In the genomic region with DNA sequence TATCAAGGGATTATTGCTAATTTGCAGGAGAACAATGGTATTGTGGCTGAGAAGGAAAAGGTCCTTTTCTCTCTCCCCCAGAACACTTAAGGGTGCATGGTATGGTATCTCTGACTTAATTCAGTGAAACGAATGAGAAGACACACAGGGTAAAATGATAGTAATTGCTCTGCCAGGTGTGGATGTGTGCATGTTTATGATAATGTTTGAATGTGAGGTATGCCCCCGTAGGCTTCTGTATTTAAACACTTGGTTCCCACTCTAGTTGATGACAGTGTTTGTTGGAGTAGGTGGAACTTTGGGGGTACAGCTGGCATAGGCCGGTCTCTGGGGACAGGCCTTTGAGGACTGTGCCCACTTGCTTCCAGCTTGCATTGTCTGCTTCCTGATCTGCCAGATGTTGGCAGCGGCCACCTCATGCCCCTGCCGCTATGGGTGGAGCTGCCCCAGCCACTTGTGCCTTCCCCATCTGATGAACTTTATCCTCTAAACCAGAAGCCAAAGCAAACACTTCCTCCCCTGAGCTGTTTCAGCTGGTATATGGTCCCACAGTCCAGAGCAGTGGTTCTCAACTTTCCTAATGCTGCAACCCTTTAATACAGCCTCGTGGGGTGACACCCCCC, we compare ENCODE assay signal across 13 mouse cellular contexts. TPM values are rescaled to one million over a fixed set of nuclear protein-coding genes. Genes with fewer than 3 reads are reported as not detected.
DNase-seq lines count a peak whose midpoint lies in the region; ATAC-seq lines count a peak whose summit lies in the region.
"Had no signal": no experiment of that assay in that cellular context is flagged by ENCODE, and none has a peak within 500 bp of the region (broad histone marks: within the 10 kb centered on the region; RNA-seq: fewer than 3 reads in every experiment).

No protein-coding gene starts in this region.

- H3K4me1 ChIP-seq in hindbrain, embryonic 14.5 days (replicated peaks; ENCODE audit: control insufficient read depth, insufficient read depth, low read length): no peaks in the 10 kb centered on the region
- H3K4me1 ChIP-seq: hindbrain, embryonic 15.5 days had no signal

- no peaks in the 10 kb centered on the region for H3K9me3 ChIP-seq in hindbrain, embryonic 14.5 days (ENCODE audit: control insufficient read depth, low read length)
- H3K9me3 ChIP-seq: heart, embryonic 13.5 days; hindbrain, embryonic 15.5 days had no signal

- no peaks in the 10 kb centered on the region for H3K27me3 ChIP-seq in hindbrain, embryonic 14.5 days (ENCODE audit: control insufficient read depth, insufficient read depth, low read length)
- H3K27me3 ChIP-seq: hindbrain, embryonic 15.5 days; megakaryocyte, embryonic 14.5 days had no signal

- WGBS in hindbrain, embryonic 14.5 days: 77% methylated on average over 6 of the region's 6 CpGs

- ATAC-seq in monocyte, adult 5-6 weeks (replicated peaks; ENCODE audit: insufficient number of reproducible peaks, low FRiP score, low TSS enrichment, poor library complexity, severe bottlenecking): peak; percentile 61
- no peak for ATAC-seq in hindbrain, embryonic 14.5 days (ENCODE audit: low FRiP score)
- ATAC-seq in inflammation-experienced regulatory T-cells, adult 6 months: no peak

- no peak overlapping the region for H3K4me2 ChIP-seq in hindbrain, embryonic 14.5 days (replicated peaks)
- H3K4me2 ChIP-seq: heart, embryonic 13.5 days; hindbrain, embryonic 15.5 days had no signal

- H3K4me3 ChIP-seq in hindbrain, embryonic 14.5 days (replicated peaks; ENCODE audit: low read length): no peak overlapping the region
- H3K4me3 ChIP-seq: heart, embryonic 13.5 days; hindbrain, embryonic 15.5 days; megakaryocyte, embryonic 14.5 days had no signal

- no peaks in the 10 kb centered on the region for H3K36me3 ChIP-seq in hindbrain, embryonic 14.5 days (replicated peaks; ENCODE audit: control insufficient read depth, insufficient read depth)
- H3K36me3 ChIP-seq: heart, embryonic 13.5 days; hindbrain, embryonic 15.5 days had no signal

- peak; percentile 9 for DNase-seq in adrenal gland, adult 2 months
- no peak for DNase-seq in adrenal gland, adult 8-10 months
- DNase-seq in thymus, adult 18-20 months: peak; percentile 20 to 21
- no peak for DNase-seq in thymus, postnatal 0 days (ENCODE audit: low spot score)
- no peak for DNase-seq in hindbrain, embryonic 14.5 days (ENCODE audit: low spot score)
- DNase-seq in c-Kit-positive CD71-positive TER-119-positive erythroid progenitor cells, embryonic 14.5 days (ENCODE audit: low spot score): no peak
- DNase-seq: cerebellum, adult 2 months; kidney, postnatal 14 days had no signal

- no peak overlapping the region for H3K9ac ChIP-seq in hindbrain, embryonic 14.5 days
- H3K9ac ChIP-seq: heart, embryonic 13.5 days; hindbrain, embryonic 15.5 days had no signal

- H3K27ac ChIP-seq in hindbrain, embryonic 14.5 days: no peak overlapping the region
- H3K27ac ChIP-seq: heart, embryonic 13.5 days; hindbrain, embryonic 15.5 days had no signal

RNA-seq across cellular contexts. Expression of a gene that starts 53.0 kb away (rescaled TPM):
- 1 to 10 TPM; 5.2 to 7.9 TPM for total RNA-seq in adrenal gland, adult 2 months (2021)
- 2.1 and 4.9 TPM in 2 replicates for polyA plus RNA-seq in adrenal gland, adult 2 months (2012; rRNA removed)
- 1 to 10 TPM; 3.6 to 8.9 (median 5.1) TPM for total RNA-seq in adrenal gland, adult 8-10 months (2022)
- 17.8 and 18.4 TPM in 2 replicates for polyA plus RNA-seq in thymus, postnatal 0 days (2015; fragmentation: Nextera tagmentation; extraction: Ambion mirVana)
- 1.8 to 4.0 TPM (median 3.6 TPM) in 3 replicates for total RNA-seq in monocyte, adult 5-6 weeks (2017)
- polyA plus RNA-seq in hindbrain, embryonic 14.5 days (2014; fragmentation: Nextera tagmentation; extraction: Ambion mirVana): 6.5 and 6.9 TPM in 2 replicates
- 1 to 10 TPM in 2 of 3 experiments, under 1 TPM in 1; 0.70 to 2.2 (median 2.0) TPM for polyA plus RNA-seq in inflammation-experienced regulatory T-cells, adult 6 months (2017; shearing (Covaris generic))

Comparison
In these comparisons a context has a peak if more than half of its experiments do, and no peak if none do; other contexts are left out.
1. DNase-seq: peak in adrenal gland, adult 2 months (single experiment) and thymus, adult 18-20 months (2 of 2); none in adrenal gland, adult 8-10 months (single experiment), thymus, postnatal 0 days (single experiment), hindbrain, embryonic 14.5 days (single experiment) and c-Kit-positive CD71-positive TER-119-positive erythroid progenitor cells, embryonic 14.5 days (single experiment).